Mouse (Mus musculus) heart, embryonic 16.5 days (tissue): ENCODE measurements around the gene Spdef. TPM values are rescaled to one million over a fixed set of nuclear protein-coding genes. Genes with fewer than 3 reads are reported as not detected.

Source experiments
- ATAC-seq: fragments of 200-750 bp; cut with Nextera tagmentation; replicated peaks from 2 replicates; pipeline ENCODE4 v1.8.0; 2017; ENCODE audit warnings: moderate number of reproducible peaks; ENCODE audit not compliant: insufficient read depth, low FRiP score; ENCODE audit errors: extremely low read depth
- H3K27ac ChIP-seq: fragments of 300-500 bp; sonication (generic); 2 replicates; pipeline ENCODE4 v1.5.1; 2014; ENCODE audit warnings: mild to moderate bottlenecking, low read length, control low read depth, moderate library complexity
- H3K27me3 ChIP-seq: fragments of 300-500 bp; sonication (generic); 2 replicates; pipeline ENCODE4 v1.6.1; 2014; ENCODE audit warnings: low read length, mixed read lengths; ENCODE audit not compliant: control insufficient read depth, insufficient read depth
- H3K36me3 ChIP-seq: fragments of 300-500 bp; sonication (generic); 2 replicates; pipeline ENCODE4 v1.6.1; 2014; ENCODE audit not compliant: control insufficient read depth, insufficient read depth
- H3K4me1 ChIP-seq: fragments of 300-500 bp; sonication (generic); 2 replicates; pipeline ENCODE4 v1.6.1; 2014; ENCODE audit warnings: low read length, mixed read lengths; ENCODE audit not compliant: control insufficient read depth, insufficient read depth
- H3K4me2 ChIP-seq: fragments of 300-500 bp; sonication (generic); 2 replicates; pipeline ENCODE4 v1.6.1; 2014; ENCODE audit warnings: low read depth, mild to moderate bottlenecking, control low read depth, low read length
- H3K4me3 ChIP-seq: fragments of 300-500 bp; sonication (generic); 2 replicates; pipeline ENCODE4 v1.5.1; 2014; ENCODE audit warnings: mild to moderate bottlenecking, control low read depth, low read length
- H3K9ac ChIP-seq: fragments of 300-500 bp; sonication (generic); 2 replicates; pipeline ENCODE4 v1.6.1; 2014; ENCODE audit warnings: low read length, control low read depth
- H3K9me3 ChIP-seq: fragments of 300-500 bp; sonication (generic); replicated peaks from 2 replicates; pipeline ENCODE4 v1.6.1; 2016; ENCODE audit warnings: low read length; ENCODE audit not compliant: control insufficient read depth
- WGBS: fragments of 180-500 bp; shearing (Covaris S2); extraction: QIAGEN DNeasy Blood & Tissue Kit; methylation state at CpG from one replicate; pipeline ENCODE4 v1.1.7; 2014; 5-methylcytosine and 5-hydroxymethylcytosine counted together
- polyA plus RNA-seq: library from polyadenylated mRNA; unstranded; fragments of >200 nt; fragmentation: Nextera tagmentation; extraction: Ambion mirVana; gene quantifications from 2 replicates; pipeline ENCODE4 v1.2.1, GENCODE M21; 2015

Gene Spdef
- polyA plus RNA-seq, 1 experiment from 2014 or later: 0.39 TPM

GRCm38 (mm10) chr17:27677756-27678155 lies 51.0 kb downstream of the Spdef start:
- peaks cover 1% of the 10 kb centered on the region for H3K27me3 ChIP-seq
- WGBS: 81% methylated on average over 5 of the region's 5 CpGs
- ATAC-seq: no peak
- H3K4me3 ChIP-seq: no peak overlapping the region
- no peaks in the 10 kb centered on the region for H3K36me3 ChIP-seq
- no peak overlapping the region for H3K4me2 ChIP-seq
- H3K27ac ChIP-seq: no peak overlapping the region
- peaks cover 2% of the 10 kb centered on the region; the same call in 1 of the 2 replicates for H3K4me1 ChIP-seq
- no peaks in the 10 kb centered on the region for H3K9me3 ChIP-seq
- no peak overlapping the region for H3K9ac ChIP-seq

GRCm38 (mm10) chr17:27676270-27676669 lies 52.5 kb downstream of the Spdef start:
- H3K27ac ChIP-seq: no peak overlapping the region
- no peak for ATAC-seq
- 46% methylated on average over 7 of the region's 7 CpGs for WGBS
- H3K4me1 ChIP-seq: peaks cover 2% of the 10 kb centered on the region; the same call in 1 of the 2 replicates
- no peak overlapping the region for H3K4me3 ChIP-seq
- H3K9me3 ChIP-seq: 0 out of 2 replicates have a peak, but pooled peaks cover 2% of the 10 kb centered on the region
- no peaks in the 10 kb centered on the region for H3K36me3 ChIP-seq
- H3K9ac ChIP-seq: no peak overlapping the region
- no peak overlapping the region for H3K4me2 ChIP-seq
- no peaks in the 10 kb centered on the region for H3K27me3 ChIP-seq

GRCm38 (mm10) chr17:27675453-27675852 lies 53.3 kb downstream of the Spdef start:
- H3K9ac ChIP-seq: no peak overlapping the region
- peaks cover 2% of the 10 kb centered on the region; the same call in 1 of the 2 replicates for H3K4me1 ChIP-seq
- no peak overlapping the region for H3K4me2 ChIP-seq
- H3K27me3 ChIP-seq: no peaks in the 10 kb centered on the region
- H3K4me3 ChIP-seq: no peak overlapping the region
- 52% methylated on average over 9 of the region's 9 CpGs for WGBS
- no peaks in the 10 kb centered on the region for H3K36me3 ChIP-seq
- ATAC-seq: no peak
- no peak overlapping the region for H3K27ac ChIP-seq
- 0 out of 2 replicates have a peak, but pooled peaks cover 2% of the 10 kb centered on the region for H3K9me3 ChIP-seq

GRCm38 (mm10) chr17:27673945-27674344 lies 54.8 kb downstream of the Spdef start:
- Histone ChIP-seq H3K9ac (no peak overlapping the region), H3K36me3 (no peaks in the 10 kb centered on the region), H3K27ac (no peak overlapping the region), H3K4me3 (no peak overlapping the region), H3K4me2 (no peak overlapping the region), H3K4me1 (peaks cover 2% of the 10 kb centered on the region; the same call in 1 of the 2 replicates), H3K9me3 (0 out of 2 replicates have a peak, but pooled peaks cover 2% of the 10 kb centered on the region), H3K27me3 (no peaks in the 10 kb centered on the region)
- no peak for ATAC-seq
- WGBS: 84% methylated on average over 7 of the region's 7 CpGs

DNA sequence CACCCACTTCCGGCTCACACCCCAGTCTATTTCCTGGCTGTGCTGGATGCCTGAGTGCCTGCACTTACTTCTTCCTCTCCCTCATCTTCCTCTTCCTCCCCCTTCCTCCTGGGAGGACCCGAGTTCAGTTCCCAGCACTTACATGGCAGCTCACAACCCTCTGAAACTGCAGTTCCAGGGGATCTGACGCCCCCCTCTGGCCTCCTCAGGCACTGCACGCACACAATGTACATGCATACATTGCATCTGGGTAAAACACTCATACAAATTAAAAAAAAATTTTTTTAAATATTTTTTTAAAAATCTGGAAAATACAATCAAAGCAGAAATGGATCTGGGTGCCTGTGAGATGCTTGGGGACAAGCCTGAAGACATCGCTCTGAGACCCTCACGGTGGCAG lies 57.0 kb downstream of the Spdef start:
- 0 out of 2 replicates have a peak, but pooled peaks cover 2% of the 10 kb centered on the region for H3K9me3 ChIP-seq
- no peak overlapping the region for H3K27ac ChIP-seq
- no peaks in the 10 kb centered on the region for H3K36me3 ChIP-seq
- no peak overlapping the region for H3K9ac ChIP-seq
- no peaks in the 10 kb centered on the region for H3K27me3 ChIP-seq
- H3K4me3 ChIP-seq: no peak overlapping the region
- no peak overlapping the region for H3K4me2 ChIP-seq
- H3K4me1 ChIP-seq: peaks cover 2% of the 10 kb centered on the region; the same call in 1 of the 2 replicates
- no peak for ATAC-seq
- 68% methylated on average over 6 of the region's 6 CpGs for WGBS

Other genes starting within 250 kb of the Spdef start
- gene Grm4, start 207.6 kb downstream of the Spdef start, polyA plus RNA-seq: 0.25 and 0.30 TPM in 2 replicates
- 135 and 186 TPM in 2 replicates for gene Hmga1, start 172.5 kb downstream of the Spdef start, polyA plus RNA-seq
- gene AI413582, start 163.2 kb downstream of the Spdef start, polyA plus RNA-seq: 22.2 and 22.6 TPM in 2 replicates
- 162 and 176 TPM in 2 replicates for gene Nudt3, start 105.5 kb downstream of the Spdef start, polyA plus RNA-seq
- not detected in 2 replicates for gene RPS10-NUDT3, start 93.7 kb downstream of the Spdef start, polyA plus RNA-seq
- 511 and 514 TPM in 2 replicates for gene Rps10, start 92.3 kb downstream of the Spdef start, polyA plus RNA-seq
- 0.55 and 0.76 TPM in 2 replicates for gene Pacsin1, start 73.4 kb downstream of the Spdef start, polyA plus RNA-seq
- gene D17Wsu92e, start 91.7 kb upstream of the Spdef start, polyA plus RNA-seq: 15.4 and 16.0 TPM in 2 replicates
- gene Snrpc, start 109.2 kb upstream of the Spdef start, polyA plus RNA-seq: 186 and 189 TPM in 2 replicates
- 2.4 and 3.0 TPM in 2 replicates for gene Uhrf1bp1, start 127.5 kb upstream of the Spdef start, polyA plus RNA-seq
- gene Anks1, start 180.4 kb upstream of the Spdef start, polyA plus RNA-seq: 11.4 and 13.0 TPM in 2 replicates
- 44.5 and 49.9 TPM in 2 replicates for gene Taf11, start 180.9 kb upstream of the Spdef start, polyA plus RNA-seq